Mouse (Mus musculus) liver, embryonic 15.5 days (tissue): ENCODE measurements around the gene Senp6. TPM values are rescaled to one million over a fixed set of nuclear protein-coding genes. Genes with fewer than 3 reads are reported as not detected.
"Not testable (repeated sequence)": the region's sequence is repeated elsewhere in the genome, so short reads cannot be mapped to it uniquely, and the experiment has no call there.

Experiments
- ATAC-seq: fragments of 200-750 bp; cut with Nextera tagmentation; 2 replicates; pipeline ENCODE4 v1.8.0; 2017; ENCODE audit warnings: moderate number of reproducible peaks, mild to moderate bottlenecking, moderate library complexity; ENCODE audit not compliant: insufficient read depth
- H3K27ac ChIP-seq: fragments of 300-500 bp; sonication (generic); replicated peaks from 2 replicates; pipeline ENCODE4 v1.5.1; 2015; ENCODE audit warnings: mild to moderate bottlenecking, inconsistent platforms
- H3K27me3 ChIP-seq: fragments of 300-500 bp; sonication (generic); 2 replicates; pipeline ENCODE4 v1.6.1; 2015; ENCODE audit warnings: mild to moderate bottlenecking, inconsistent platforms
- H3K36me3 ChIP-seq: fragments of 300-500 bp; sonication (generic); replicated peaks from 2 replicates; pipeline ENCODE4 v1.6.1; 2015; ENCODE audit warnings: moderate library complexity, mild to moderate bottlenecking, inconsistent platforms
- H3K4me1 ChIP-seq: fragments of 300-500 bp; sonication (generic); replicated peaks from 2 replicates; pipeline ENCODE4 v1.6.1; 2015; ENCODE audit warnings: inconsistent platforms
- H3K4me2 ChIP-seq: fragments of 300-500 bp; sonication (generic); 2 replicates; pipeline ENCODE4 v1.6.1; 2015; ENCODE audit warnings: moderate library complexity, mild to moderate bottlenecking, inconsistent platforms
- H3K4me3 ChIP-seq: fragments of 300-500 bp; sonication (generic); replicated peaks from 2 replicates; pipeline ENCODE4 v1.5.1; 2015; ENCODE audit warnings: mild to moderate bottlenecking, inconsistent platforms
- H3K9ac ChIP-seq: fragments of 300-500 bp; sonication (generic); 2 replicates; pipeline ENCODE4 v1.6.1; 2015; ENCODE audit warnings: moderate library complexity, mild to moderate bottlenecking, inconsistent platforms
- H3K9me3 ChIP-seq: fragments of 300-500 bp; sonication (generic); replicated peaks from 2 replicates; pipeline ENCODE4 v1.6.1; 2016; ENCODE audit warnings: inconsistent platforms
- WGBS: fragments of 180-500 bp; shearing (Covaris S2); methylation state at CpG from one replicate; pipeline ENCODE4 v1.1.7; 2015; ENCODE audit warnings: mixed read lengths; ENCODE audit not compliant: insufficient replicate concordance; 5-methylcytosine and 5-hydroxymethylcytosine counted together
- polyA plus RNA-seq: library from polyadenylated mRNA; unstranded; fragments of >200 nt; fragmentation: Nextera tagmentation; extraction: Ambion mirVana; gene quantifications from 2 replicates; pipeline ENCODE4 v1.2.1, GENCODE M21; 2015

Gene Senp6
- polyA plus RNA-seq: 13.0 TPM in 2 replicates

- H3K4me2 ChIP-seq: peak within 1 kb of the TSS; percentile 88
- ATAC-seq: peak; percentile 81
These were observed at the start of gene Senp6 for GRCm38 (mm10) chr9:80066367-80067220. Senp6 (plus strand) TSS chr9:80066903.

GRCm38 (mm10) chr9:80020429-80020828, 46.3 kb upstream of the Senp6 start:
- no peak overlapping the region for H3K4me2 ChIP-seq
- H3K4me3 ChIP-seq: no peak overlapping the region
- no peaks in the 10 kb centered on the region for H3K4me1 ChIP-seq
- no peaks in the 10 kb centered on the region for H3K9me3 ChIP-seq
- no peak for ATAC-seq
- no peaks in the 10 kb centered on the region for H3K27me3 ChIP-seq
- H3K27ac ChIP-seq: no peak overlapping the region
- H3K9ac ChIP-seq: no peak overlapping the region
- H3K36me3 ChIP-seq: no peaks in the 10 kb centered on the region
- 59% methylated on average over 3 of the region's 3 CpGs for WGBS

More at GRCm38 (mm10) chr9:80066367-80067220, at the start of gene Senp6:
- Histone ChIP-seq H3K9ac (peak within 1 kb of the TSS; percentile 93), H3K27me3 (no peaks in the 10 kb centered on the region), H3K4me3 (peak within 1 kb of the TSS; percentile 95), H3K36me3 (no peaks in the 10 kb centered on the region), H3K4me1 (peaks cover 34% of the 10 kb centered on the region), H3K9me3 (no peaks in the 10 kb centered on the region), H3K27ac (peak within 1 kb of the TSS; percentile 92)
- WGBS: under 1% methylated on average over 63 of the region's 74 CpGs

GRCm38 (mm10) chr9:80021648-80022047, 45.1 kb upstream of the Senp6 start:
- H3K27me3 ChIP-seq: no peaks in the 10 kb centered on the region
- no peak overlapping the region for H3K4me3 ChIP-seq
- H3K4me2 ChIP-seq: no peak overlapping the region
- no peak overlapping the region for H3K9ac ChIP-seq
- H3K4me1 ChIP-seq: peaks cover 3% of the 10 kb centered on the region; the same call in 1 of the 2 replicates
- no peaks in the 10 kb centered on the region for H3K36me3 ChIP-seq
- 13% methylated on average over 1 of the region's 1 CpGs for WGBS
- H3K9me3 ChIP-seq: no peaks in the 10 kb centered on the region
- no peak overlapping the region for H3K27ac ChIP-seq
- no peak for ATAC-seq

- Histone ChIP-seq H3K9me3 (no peaks in the 10 kb centered on the region), H3K4me1 (peaks cover 4% of the 10 kb centered on the region; the same call in 1 of the 2 replicates), H3K36me3 (no peaks in the 10 kb centered on the region), H3K4me2 (no peak overlapping the region), H3K4me3 (no peak overlapping the region), H3K9ac (no peak overlapping the region), H3K27ac (no peak overlapping the region), H3K27me3 (no peaks in the 10 kb centered on the region)
- ATAC-seq: no peak
- WGBS: 64% methylated on average over 8 of the region's 8 CpGs
These were observed 43.9 kb upstream of the Senp6 start for GRCm38 (mm10) chr9:80022821-80023220.

DNA sequence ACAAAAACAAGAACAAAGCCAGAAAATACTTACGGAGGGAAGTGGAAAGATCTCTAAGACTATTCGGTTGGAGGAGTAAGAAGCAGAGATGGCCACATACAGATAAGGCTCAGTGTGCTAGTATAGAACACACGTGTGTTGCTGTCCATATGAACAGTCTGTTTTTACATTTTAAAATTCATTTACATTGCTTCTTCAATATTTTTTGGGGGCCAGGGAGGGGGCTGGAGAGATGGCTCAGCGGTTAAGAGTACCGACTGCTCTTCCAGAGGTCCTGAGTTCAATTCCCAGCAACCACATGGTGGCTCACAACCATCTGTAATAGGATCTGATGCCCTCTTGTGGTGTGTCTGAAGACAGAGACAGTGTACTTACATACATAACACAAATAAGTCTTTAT, 41.4 kb upstream of the Senp6 start:
- H3K4me1 ChIP-seq, H3K9ac ChIP-seq, H3K4me3 ChIP-seq, ATAC-seq, H3K27ac ChIP-seq, H3K36me3 ChIP-seq, H3K9me3 ChIP-seq, H3K27me3 ChIP-seq, H3K4me2 ChIP-seq: not testable (repeated sequence)
- WGBS: 68% methylated on average over 5 of the region's 5 CpGs

- Histone ChIP-seq H3K4me3 (no peak overlapping the region), H3K9ac (no peak overlapping the region), H3K27me3 (no peaks in the 10 kb centered on the region), H3K4me1 (peaks cover 4% of the 10 kb centered on the region; the same call in 1 of the 2 replicates), H3K9me3 (no peaks in the 10 kb centered on the region), H3K4me2 (no peak overlapping the region), H3K27ac (no peak overlapping the region), H3K36me3 (no peaks in the 10 kb centered on the region)
- 1% methylated on average over 2 of the region's 2 CpGs for WGBS
- ATAC-seq: no peak
These were observed 40.7 kb upstream of the Senp6 start for GRCm38 (mm10) chr9:80026017-80026416.

GRCm38 (mm10) chr9:80026581-80027021, 40.1 kb upstream of the Senp6 start:
- no peak overlapping the region for H3K9ac ChIP-seq
- H3K4me2 ChIP-seq: no peak overlapping the region
- H3K36me3 ChIP-seq: no peaks in the 10 kb centered on the region
- WGBS: 49% methylated on average over 6 of the region's 6 CpGs
- ATAC-seq: no peak
- peaks cover 4% of the 10 kb centered on the region; the same call in 1 of the 2 replicates for H3K4me1 ChIP-seq
- H3K4me3 ChIP-seq: no peak overlapping the region
- H3K27ac ChIP-seq: no peak overlapping the region
- no peaks in the 10 kb centered on the region for H3K9me3 ChIP-seq
- H3K27me3 ChIP-seq: no peaks in the 10 kb centered on the region

DNA sequence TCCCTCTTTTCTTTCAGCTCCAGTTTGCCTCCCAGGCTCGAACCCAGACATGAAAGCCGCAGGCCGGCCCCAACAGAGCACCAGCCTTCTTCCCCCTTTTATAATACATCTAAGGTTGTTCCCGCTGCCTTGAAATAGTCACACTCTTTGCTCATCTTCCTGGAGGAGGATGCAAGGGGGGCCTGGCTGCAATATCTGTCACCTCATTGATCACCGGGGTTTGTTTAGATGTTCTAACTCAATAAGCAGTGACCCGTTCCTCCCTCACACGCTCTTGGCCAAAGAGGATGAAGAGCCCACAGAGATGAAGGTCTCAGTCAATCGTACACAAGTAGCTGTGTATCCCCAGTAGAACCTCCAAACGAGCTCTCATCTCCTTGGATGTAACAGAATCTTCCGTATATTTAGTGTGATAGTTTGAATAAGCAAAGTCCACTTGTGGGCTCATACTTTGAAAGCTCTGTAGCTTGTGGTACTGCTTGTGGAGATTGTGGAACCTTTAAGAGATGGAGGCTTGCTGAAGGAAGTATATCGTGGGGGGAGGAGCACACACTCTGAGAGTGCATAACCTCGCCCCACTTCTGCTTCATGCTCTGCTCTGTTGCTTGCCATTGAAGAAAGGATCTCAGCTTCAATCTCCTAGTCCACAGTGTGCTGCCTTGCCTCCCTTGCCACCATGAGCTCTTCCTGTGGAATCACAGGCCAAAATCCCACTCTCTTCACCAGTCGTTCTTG, 29.3 kb upstream of the Senp6 start:
- 65% methylated on average over 13 of the region's 13 CpGs for WGBS
- no peak overlapping the region for H3K9ac ChIP-seq
- H3K4me3 ChIP-seq: no peak overlapping the region
- H3K27me3 ChIP-seq: no peaks in the 10 kb centered on the region
- H3K27ac ChIP-seq: no peak overlapping the region
- H3K9me3 ChIP-seq: no peaks in the 10 kb centered on the region
- no peak overlapping the region for H3K4me2 ChIP-seq
- ATAC-seq: no peak
- no peaks in the 10 kb centered on the region for H3K4me1 ChIP-seq
- H3K36me3 ChIP-seq: no peaks in the 10 kb centered on the region

DNA sequence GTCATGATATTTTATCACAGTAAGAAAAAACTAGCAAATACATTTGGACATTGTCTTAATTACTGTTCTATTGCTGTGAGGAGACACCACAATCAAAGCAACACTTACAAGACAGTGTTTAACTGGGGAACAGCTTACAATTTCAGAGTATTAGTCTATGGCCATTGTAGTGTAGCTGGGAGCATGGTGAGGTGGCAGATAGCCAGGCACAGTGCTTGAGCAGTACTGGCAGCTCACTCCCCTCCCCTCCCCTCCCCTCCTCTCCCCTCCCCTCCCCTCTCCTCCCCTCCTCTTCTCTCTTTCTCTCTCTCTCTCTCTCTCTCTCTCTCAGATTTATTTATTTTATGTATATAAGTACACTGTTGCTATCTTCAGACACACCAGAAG, 28.7 kb upstream of the Senp6 start:
- ATAC-seq: no peak
- Histone ChIP-seq H3K4me1 (no peaks in the 10 kb centered on the region), H3K9ac (no peak overlapping the region), H3K27ac (no peak overlapping the region), H3K4me2 (no peak overlapping the region), H3K4me3 (no peak overlapping the region), H3K9me3 (no peaks in the 10 kb centered on the region), H3K27me3 (no peaks in the 10 kb centered on the region), H3K36me3 (no peaks in the 10 kb centered on the region)

DNA sequence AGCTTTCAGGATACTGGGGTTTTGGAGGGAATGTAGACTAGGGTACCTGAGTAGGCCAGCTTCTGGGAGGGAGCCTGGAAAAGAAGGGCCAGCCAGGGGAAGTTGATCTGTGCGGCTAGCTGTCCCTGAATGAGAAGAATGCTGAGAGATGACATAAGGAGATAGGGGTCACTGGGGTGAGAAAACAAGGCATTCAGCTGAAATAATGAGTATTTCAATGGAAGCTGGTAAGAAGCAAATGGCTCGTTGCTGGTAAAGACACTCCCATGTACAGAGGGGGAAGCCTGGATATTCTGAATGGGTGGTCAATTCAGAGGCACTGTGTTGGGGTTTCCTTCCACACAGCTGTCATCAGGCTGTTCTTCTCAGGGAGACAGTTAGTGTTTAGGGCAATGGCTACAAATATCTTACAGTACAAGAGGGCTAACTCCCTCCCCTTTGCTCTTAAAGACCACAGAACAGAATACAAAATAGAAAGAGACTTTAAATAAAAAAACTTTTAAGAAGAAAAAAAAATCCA, 27.3 kb upstream of the Senp6 start:
- ATAC-seq: no peak
- Histone ChIP-seq H3K4me3 (no peak overlapping the region), H3K4me2 (no peak overlapping the region), H3K9ac (no peak overlapping the region), H3K4me1 (no peaks in the 10 kb centered on the region), H3K9me3 (no peaks in the 10 kb centered on the region), H3K27ac (no peak overlapping the region), H3K36me3 (no peaks in the 10 kb centered on the region), H3K27me3 (no peaks in the 10 kb centered on the region)
- WGBS: 35% methylated on average over 2 of the region's 2 CpGs

DNA sequence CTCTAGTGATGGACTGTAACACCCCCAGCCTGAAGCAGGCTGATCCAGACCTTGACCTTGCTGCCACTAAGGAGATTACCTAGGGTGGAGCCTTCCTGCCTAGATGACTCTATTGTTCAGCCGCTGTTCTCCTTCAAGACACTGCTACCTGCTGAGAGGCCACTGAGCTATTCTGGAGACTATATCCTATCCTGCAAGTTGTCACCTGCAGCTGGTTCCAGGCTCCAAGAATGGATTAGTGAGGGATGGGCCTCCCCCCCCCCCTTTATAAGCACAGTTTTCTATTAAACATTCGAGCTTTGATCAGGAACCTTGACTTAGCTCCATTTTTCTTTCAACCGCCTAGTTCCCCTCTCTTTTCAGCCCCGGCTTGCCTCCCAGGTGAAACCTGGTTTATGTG, 22.4 kb upstream of the Senp6 start:
- H3K9ac ChIP-seq, H3K4me2 ChIP-seq, H3K36me3 ChIP-seq, ATAC-seq, H3K27ac ChIP-seq, H3K4me3 ChIP-seq, H3K4me1 ChIP-seq, H3K9me3 ChIP-seq, H3K27me3 ChIP-seq: not testable (repeated sequence)
- 63% methylated on average over 4 of the region's 4 CpGs for WGBS
